Mouse (Mus musculus) neural tube, embryonic 14.5 days (tissue): ENCODE measurements at regions not wholly inside any gene's neighbourhood (a gene's known extent, or its start where the extent isn't known, plus 50 kb on each side); places are given as distances from the start of the nearest gene placed in this dataset.
A peak's percentile ranks its signal among the peaks of the same experiment; 100 is the strongest.

ENCODE experiments used
- ATAC-seq: fragments of 200-750 bp; cut with Nextera tagmentation; 2 replicates; pipeline ENCODE4 v1.8.0; 2017; ENCODE audit warnings: low read depth, mild to moderate bottlenecking, moderate TSS enrichment, moderate library complexity
- H3K27ac ChIP-seq: fragments of 300-500 bp; sonication (generic); 2 replicates; pipeline ENCODE4 v1.5.1; 2014; ENCODE audit warnings: low read depth, mild to moderate bottlenecking, control low read depth, low read length, moderate library complexity, mixed read lengths
- H3K27me3 ChIP-seq: fragments of 300-500 bp; sonication (generic); 2 replicates; pipeline ENCODE4 v1.6.1; 2014; ENCODE audit warnings: low read length; ENCODE audit not compliant: control insufficient read depth, insufficient read depth
- H3K36me3 ChIP-seq: fragments of 300-500 bp; sonication (generic); 2 replicates; pipeline ENCODE4 v1.6.1; 2014; ENCODE audit warnings: low read length, mixed read lengths; ENCODE audit not compliant: control insufficient read depth, insufficient read depth
- H3K4me1 ChIP-seq: fragments of 300-500 bp; sonication (generic); 2 replicates; pipeline ENCODE4 v1.6.1; 2014; ENCODE audit warnings: low read length; ENCODE audit not compliant: control insufficient read depth, insufficient read depth
- H3K4me2 ChIP-seq: fragments of 300-500 bp; sonication (generic); 2 replicates; pipeline ENCODE4 v1.6.1; 2014; ENCODE audit warnings: mild to moderate bottlenecking, low read depth, low read length, control low read depth
- H3K4me3 ChIP-seq: fragments of 300-500 bp; sonication (generic); 2 replicates; pipeline ENCODE4 v1.5.1; 2014; ENCODE audit warnings: low read depth, low read length, control low read depth, mixed read lengths
- H3K9ac ChIP-seq: fragments of 300-500 bp; sonication (generic); replicated peaks from 2 replicates; pipeline ENCODE4 v1.6.1; 2014; ENCODE audit warnings: low read depth, mild to moderate bottlenecking, control low read depth, low read length, mixed read lengths
- H3K9me3 ChIP-seq: fragments of 300-500 bp; sonication (generic); 2 replicates; pipeline ENCODE4 v1.6.1; 2016; ENCODE audit warnings: low read length; ENCODE audit not compliant: control insufficient read depth
- WGBS: fragments of 180-500 bp; shearing (Covaris S2); extraction: QIAGEN DNeasy Blood & Tissue Kit; methylation state at CpG from one replicate; pipeline ENCODE4 v1.1.7; 2014; 5-methylcytosine and 5-hydroxymethylcytosine counted together

DNA sequence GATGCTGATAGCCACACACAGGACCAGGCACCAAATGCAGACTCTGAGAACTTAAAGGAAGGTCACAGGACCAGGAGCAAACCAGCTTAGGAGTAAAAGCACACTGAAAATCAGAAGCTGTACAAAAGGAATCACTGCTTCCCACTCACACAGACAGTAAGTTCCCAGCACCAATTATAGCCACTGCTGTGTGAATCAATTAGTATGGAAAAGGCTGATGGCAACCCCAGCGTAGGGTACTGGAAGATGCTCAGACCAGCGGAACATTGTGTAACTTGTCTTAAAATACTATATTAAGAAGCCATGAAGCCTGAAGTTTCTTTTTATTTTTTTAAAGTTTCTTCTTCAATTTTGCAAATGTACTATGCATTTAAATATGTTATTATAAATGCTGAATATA lies 115.8 kb downstream of the Lnpk start:
- no peak overlapping the region for H3K4me2 ChIP-seq
- H3K9me3 ChIP-seq: no peaks in the 10 kb centered on the region
- no peak overlapping the region for H3K9ac ChIP-seq
- H3K27ac ChIP-seq: no peak overlapping the region
- no peaks in the 10 kb centered on the region for H3K4me1 ChIP-seq
- no peak for ATAC-seq
- H3K27me3 ChIP-seq: no peaks in the 10 kb centered on the region
- no peaks in the 10 kb centered on the region for H3K36me3 ChIP-seq
- H3K4me3 ChIP-seq: no peak overlapping the region
- WGBS: 84% methylated on average over 2 of the region's 2 CpGs

DNA sequence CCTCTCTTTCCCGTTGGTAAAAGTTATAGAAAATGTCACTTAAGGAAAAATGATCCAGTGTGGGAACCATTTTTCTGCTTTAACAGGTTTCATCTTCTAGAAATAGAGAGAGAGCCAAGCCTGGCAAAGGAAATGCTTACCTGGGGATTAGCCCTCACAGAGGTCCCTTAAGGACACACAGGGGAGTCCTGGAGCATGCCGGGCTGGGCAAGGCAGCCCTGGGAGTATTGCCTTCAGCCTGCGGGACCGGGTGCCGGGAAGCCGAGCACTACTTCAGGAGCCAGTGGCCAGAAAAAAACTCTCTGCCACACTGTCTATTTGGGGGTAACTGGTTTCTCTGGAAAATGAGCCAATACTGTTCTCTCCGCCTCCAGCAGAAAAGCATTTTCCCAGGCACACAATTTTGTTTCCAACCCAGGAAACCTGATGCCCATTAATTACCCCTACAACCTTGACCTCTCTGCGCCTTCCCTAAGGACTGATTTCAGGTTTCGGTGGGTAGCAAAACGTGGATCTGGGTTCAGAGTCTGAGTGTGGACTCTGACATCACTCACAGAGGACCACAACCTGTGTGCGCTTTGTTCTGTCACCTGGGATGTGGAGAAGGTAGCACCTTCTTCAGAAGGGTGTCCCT lies 117.9 kb downstream of the Lnpk start:
- H3K4me3 ChIP-seq: no peak overlapping the region
- no peak overlapping the region for H3K9ac ChIP-seq
- ATAC-seq: no peak
- H3K9me3 ChIP-seq: no peaks in the 10 kb centered on the region
- WGBS: 49% methylated on average over 11 of the region's 11 CpGs
- no peak overlapping the region for H3K4me2 ChIP-seq
- H3K27ac ChIP-seq: no peak overlapping the region
- H3K27me3 ChIP-seq: no peaks in the 10 kb centered on the region
- H3K36me3 ChIP-seq: no peaks in the 10 kb centered on the region
- H3K4me1 ChIP-seq: no peaks in the 10 kb centered on the region

DNA sequence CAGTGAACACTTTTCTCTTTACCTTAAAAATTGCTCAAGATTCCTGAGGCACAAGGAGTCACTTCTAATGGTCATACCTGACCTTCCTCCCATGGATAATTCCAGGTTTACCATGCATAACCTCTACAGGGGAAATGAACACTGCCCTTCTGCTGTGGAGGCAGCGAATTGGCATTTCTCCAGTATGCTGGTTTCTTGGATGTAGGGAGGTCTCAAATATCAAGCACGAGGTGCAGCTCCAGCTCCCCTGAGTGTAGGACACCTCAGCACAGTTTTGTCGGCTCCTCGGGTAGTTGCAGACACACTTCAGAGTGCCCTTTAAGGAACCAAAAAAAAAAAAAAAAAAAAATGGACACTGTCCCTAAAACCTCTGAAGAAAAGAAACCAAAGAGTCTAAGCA lies 124.8 kb downstream of the Lnpk start:
- Histone ChIP-seq H3K27ac (no peak overlapping the region), H3K9ac (no peak overlapping the region), H3K9me3 (no peaks in the 10 kb centered on the region), H3K27me3 (no peaks in the 10 kb centered on the region), H3K4me2 (no peak overlapping the region), H3K36me3 (no peaks in the 10 kb centered on the region), H3K4me3 (no peak overlapping the region), H3K4me1 (peaks cover 22% of the 10 kb centered on the region; the same call in 1 of the 2 replicates)
- ATAC-seq: no peak
- 82% methylated on average over 4 of the region's 4 CpGs for WGBS

DNA sequence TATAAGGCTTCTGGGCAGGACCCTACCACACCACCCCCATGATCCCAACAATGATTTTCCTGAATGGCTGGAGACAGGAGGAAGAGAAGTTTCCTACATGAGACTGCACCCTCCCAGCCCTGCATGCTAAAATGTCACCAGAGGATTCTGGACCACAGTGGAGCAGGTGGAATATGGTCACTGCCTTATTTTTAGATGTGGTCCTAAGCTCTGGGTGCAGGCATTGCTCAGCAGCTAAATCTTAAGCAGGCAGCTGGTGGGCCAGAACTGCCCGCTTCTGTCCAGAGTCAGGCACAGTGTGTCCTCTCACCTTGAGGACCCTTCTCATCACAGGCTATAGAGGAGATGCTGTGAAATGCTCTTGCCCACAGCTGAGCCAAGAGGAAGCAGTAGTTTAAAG lies 126.6 kb downstream of the Lnpk start:
- no peaks in the 10 kb centered on the region for H3K27me3 ChIP-seq
- no peak overlapping the region for H3K27ac ChIP-seq
- no peak for ATAC-seq
- no peak overlapping the region for H3K4me3 ChIP-seq
- no peak overlapping the region for H3K9ac ChIP-seq
- no peak overlapping the region for H3K4me2 ChIP-seq
- H3K4me1 ChIP-seq: peaks cover 24% of the 10 kb centered on the region; the same call in 1 of the 2 replicates
- no peaks in the 10 kb centered on the region for H3K36me3 ChIP-seq
- WGBS: 90% methylated on average over 1 of the region's 1 CpGs
- no peaks in the 10 kb centered on the region for H3K9me3 ChIP-seq

DNA sequence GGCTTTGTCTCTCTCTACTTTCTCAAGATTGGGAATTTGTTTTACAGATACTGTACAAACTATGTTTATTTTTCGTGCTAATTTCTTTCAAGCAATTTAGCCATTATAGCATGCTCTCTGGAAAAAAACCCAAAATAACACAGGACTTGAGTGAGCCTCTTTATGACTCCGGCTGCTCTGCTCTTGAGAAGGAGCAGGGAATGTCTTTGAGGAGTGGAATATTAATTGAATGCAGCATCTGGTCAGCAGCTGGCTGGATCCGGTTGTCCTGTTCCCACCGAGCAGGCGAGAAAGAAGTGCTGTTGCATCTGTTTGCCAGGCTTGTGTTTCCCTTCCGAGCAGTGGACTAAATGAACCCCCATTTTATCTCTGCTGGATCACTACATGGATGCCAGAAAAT lies 127.7 kb downstream of the Lnpk start:
- H3K4me2 ChIP-seq: peak overlapping the region; percentile 28; the same call in 1 of the 2 replicates
- H3K9ac ChIP-seq: no peak overlapping the region
- no peak overlapping the region for H3K4me3 ChIP-seq
- H3K9me3 ChIP-seq: no peaks in the 10 kb centered on the region
- H3K27me3 ChIP-seq: no peaks in the 10 kb centered on the region
- 21% methylated on average over 6 of the region's 6 CpGs for WGBS
- no peaks in the 10 kb centered on the region for H3K36me3 ChIP-seq
- peaks cover 24% of the 10 kb centered on the region; the same call in 1 of the 2 replicates for H3K4me1 ChIP-seq
- peak overlapping the region; percentile 44; the same call in 1 of the 2 replicates for H3K27ac ChIP-seq
- ATAC-seq: peak; percentile 59; the same call in 1 of the 2 replicates

DNA sequence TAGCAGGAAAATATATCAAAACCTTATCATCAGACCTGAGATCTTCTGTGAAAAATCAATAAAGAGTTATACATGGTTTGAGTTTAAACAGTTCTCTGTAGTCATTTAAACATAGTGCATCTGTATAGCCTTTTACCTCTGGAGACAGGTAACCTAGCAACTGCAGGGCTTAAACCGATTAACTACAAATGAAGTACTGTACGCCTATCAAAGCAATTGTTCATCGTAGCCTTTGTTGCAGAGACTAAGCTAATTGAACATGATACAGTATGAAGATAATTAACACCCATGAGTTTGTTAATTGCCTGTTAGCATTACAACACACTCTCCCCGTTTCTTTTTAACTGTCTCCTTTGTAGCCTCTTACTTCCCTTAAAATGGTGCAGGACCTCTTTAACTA lies 128.2 kb downstream of the Lnpk start:
- Histone ChIP-seq H3K4me1 (peaks cover 24% of the 10 kb centered on the region; the same call in 1 of the 2 replicates), H3K9ac (no peak overlapping the region), H3K27me3 (no peaks in the 10 kb centered on the region), H3K4me2 (peak overlapping the region; percentile 28; the same call in 1 of the 2 replicates), H3K4me3 (no peak overlapping the region), H3K36me3 (no peaks in the 10 kb centered on the region), H3K9me3 (no peaks in the 10 kb centered on the region), H3K27ac (peak overlapping the region; percentile 44; the same call in 1 of the 2 replicates)
- 24% methylated on average over 4 of the region's 4 CpGs for WGBS
- ATAC-seq: peak; percentile 89

DNA sequence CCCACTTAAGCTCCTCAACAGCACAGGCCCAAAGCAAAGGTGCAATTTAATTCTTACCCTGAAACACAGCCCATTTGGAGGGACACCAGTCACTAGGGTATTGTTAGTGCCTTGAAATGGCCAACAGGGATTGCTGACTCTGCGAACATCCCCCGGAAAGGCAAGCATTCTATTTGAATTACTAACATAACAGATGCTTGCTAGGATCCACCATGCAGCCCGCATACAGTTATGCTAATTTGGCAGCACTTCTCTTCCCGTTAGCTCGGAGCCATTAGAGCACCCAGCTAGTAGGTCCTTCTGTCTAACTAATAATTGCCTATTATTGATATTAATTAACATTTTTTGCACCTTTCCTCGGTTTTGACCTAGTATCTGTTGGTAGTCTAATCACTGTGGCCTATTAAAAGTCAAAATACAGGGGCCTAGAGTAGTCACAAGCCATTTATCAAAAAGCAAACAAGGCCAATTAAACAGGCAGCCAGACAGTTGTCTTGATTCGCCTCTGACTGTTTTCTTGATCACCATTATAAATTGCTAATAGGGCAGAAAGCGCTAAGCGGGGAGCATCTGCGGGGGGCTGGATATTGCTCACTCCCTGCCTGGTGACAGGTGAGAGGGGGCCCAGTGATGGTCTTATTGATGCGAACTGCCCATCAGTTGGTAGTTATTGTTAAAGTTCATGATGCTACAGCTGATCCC lies 129.0 kb downstream of the Lnpk start:
- H3K27ac ChIP-seq: peak overlapping the region; percentile 60; the same call in 1 of the 2 replicates
- 20% methylated on average over 11 of the region's 11 CpGs for WGBS
- ATAC-seq: peak; percentile 73
- H3K27me3 ChIP-seq: no peaks in the 10 kb centered on the region
- no peak overlapping the region for H3K4me3 ChIP-seq
- H3K9ac ChIP-seq: no peak overlapping the region
- H3K9me3 ChIP-seq: no peaks in the 10 kb centered on the region
- H3K4me2 ChIP-seq: no peak overlapping the region
- H3K36me3 ChIP-seq: no peaks in the 10 kb centered on the region
- H3K4me1 ChIP-seq: peaks cover 24% of the 10 kb centered on the region; the same call in 1 of the 2 replicates

DNA sequence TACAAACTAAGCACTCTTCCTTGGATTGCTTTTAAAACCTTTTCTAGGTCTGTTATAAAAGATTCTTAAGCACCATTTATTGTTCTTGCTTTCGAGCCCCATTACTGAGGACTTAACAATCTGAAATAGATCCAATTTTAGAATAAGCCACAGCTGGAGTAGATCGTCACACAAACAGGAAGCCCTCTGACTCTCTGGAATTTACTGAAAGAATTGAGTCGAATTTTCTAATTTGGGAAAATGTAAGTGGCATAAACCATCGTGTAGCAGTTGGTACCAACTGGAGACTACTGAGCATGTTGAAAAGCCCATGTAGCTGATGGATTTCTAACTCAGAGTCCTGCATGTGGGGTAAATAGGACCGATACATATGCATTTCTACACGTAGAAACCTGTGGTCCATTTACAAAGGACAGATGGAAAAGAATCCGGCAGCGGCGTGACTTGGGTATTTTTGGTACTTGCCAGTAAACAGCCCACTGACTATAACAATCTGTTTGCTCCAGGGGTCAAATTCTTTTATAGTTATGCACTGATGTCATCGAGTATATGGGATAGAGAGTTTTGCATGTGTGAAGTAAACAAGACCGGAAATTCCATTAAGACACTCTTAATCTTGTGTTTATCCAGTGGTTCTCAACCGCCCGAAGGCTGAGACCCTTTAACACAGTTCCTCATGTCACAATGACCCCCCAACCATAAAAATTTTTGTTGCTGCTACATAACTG lies 143.9 kb downstream of the Lnpk start:
- H3K27ac ChIP-seq: no peak overlapping the region
- H3K36me3 ChIP-seq: no peaks in the 10 kb centered on the region
- no peaks in the 10 kb centered on the region for H3K27me3 ChIP-seq
- no peaks in the 10 kb centered on the region for H3K4me1 ChIP-seq
- no peak for ATAC-seq
- WGBS: 91% methylated on average over 13 of the region's 13 CpGs
- H3K9ac ChIP-seq: no peak overlapping the region
- H3K4me2 ChIP-seq: no peak overlapping the region
- peaks cover 4% of the 10 kb centered on the region; the same call in 1 of the 2 replicates for H3K9me3 ChIP-seq
- no peak overlapping the region for H3K4me3 ChIP-seq

DNA sequence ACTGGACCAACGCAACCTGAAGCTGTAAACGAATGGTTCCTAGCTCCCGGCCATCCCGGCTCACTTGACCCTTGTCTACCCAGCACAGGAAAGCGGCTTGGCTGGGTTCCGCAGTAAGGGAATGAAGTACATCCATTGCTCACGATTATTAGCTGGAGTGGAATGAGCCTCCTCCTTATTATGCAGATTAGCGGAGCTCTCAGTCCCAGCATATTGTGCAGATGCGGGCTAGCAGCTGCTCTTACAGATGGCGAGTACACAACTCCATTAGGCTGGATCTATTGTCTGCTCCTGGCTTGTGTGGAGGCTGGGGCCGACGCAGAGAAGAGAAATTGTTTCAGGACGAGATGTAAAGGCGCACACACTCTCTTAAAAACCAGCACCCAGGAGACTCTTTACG lies 152.5 kb downstream of the Lnpk start:
- H3K4me2 ChIP-seq: peak overlapping the region; percentile 48
- no peaks in the 10 kb centered on the region for H3K36me3 ChIP-seq
- H3K4me1 ChIP-seq: 0 out of 2 replicates have a peak, but pooled peaks cover 4% of the 10 kb centered on the region
- H3K4me3 ChIP-seq: 0 out of 2 replicates have a peak overlapping the region, but pooled peaks have one; percentile 12
- no peaks in the 10 kb centered on the region for H3K9me3 ChIP-seq
- WGBS: 19% methylated on average over 15 of the region's 15 CpGs
- peak overlapping the region; percentile 71 for H3K27ac ChIP-seq
- no peak overlapping the region for H3K9ac ChIP-seq
- ATAC-seq: peak; percentile 95
- no peaks in the 10 kb centered on the region for H3K27me3 ChIP-seq
